Mouse (Mus musculus) C2C12 (cell line): Measurements from ENCODE around the gene Sqstm1. TPM values are rescaled to one million over a fixed set of nuclear protein-coding genes. Genes with fewer than 3 reads are reported as not detected.

Source experiments
- H3K27me3 ChIP-seq: one replicate; pipeline ENCODE4 v1.6.1; 2011; ENCODE audit not compliant: control insufficient read depth, insufficient read depth, insufficient read length
- H3K36me3 ChIP-seq: one replicate; pipeline ENCODE4 v1.6.1; 2011; ENCODE audit not compliant: control insufficient read depth, insufficient read depth
- H3K4me3 ChIP-seq: one replicate; pipeline ENCODE4 v1.5.1; 2011; ENCODE audit warnings: mild to moderate bottlenecking, control low read depth; ENCODE audit not compliant: poor library complexity, insufficient read depth, severe bottlenecking
- H3K79me2 ChIP-seq: one replicate; pipeline ENCODE4 v1.6.1; 2011; ENCODE audit not compliant: control insufficient read depth, insufficient read depth
- H3K79me3 ChIP-seq: one replicate; pipeline ENCODE4 v1.6.1; 2011; ENCODE audit warnings: low read depth, control low read depth
- H3ac ChIP-seq: one replicate; pipeline ENCODE3; 2011; ENCODE audit warnings: low read depth; ENCODE audit not compliant: control insufficient read depth, insufficient read length
- CEBPB ChIP-seq: IDR thresholded peaks from one replicate; pipeline ENCODE4 v1.6.1; 2011; ENCODE audit warnings: low read depth, mild to moderate bottlenecking, control low read depth, moderate library complexity
- CTCF ChIP-seq: IDR thresholded peaks from one replicate; pipeline ENCODE4 v1.5.1; 2011; ENCODE audit not compliant: control insufficient read depth, insufficient read depth, insufficient read length
- FOSL1 ChIP-seq: IDR thresholded peaks from one replicate; pipeline ENCODE4 v1.8.0; 2011; ENCODE audit warnings: mild to moderate bottlenecking, low read length; ENCODE audit not compliant: poor library complexity, insufficient read depth, severe bottlenecking
- MAX ChIP-seq: IDR thresholded peaks from one replicate; pipeline ENCODE4 v1.6.1; 2011; ENCODE audit warnings: mild to moderate bottlenecking, control low read depth
- MYOD1 ChIP-seq: IDR thresholded peaks from one replicate; pipeline ENCODE4 v1.6.1; 2011; ENCODE audit warnings: low read depth; ENCODE audit not compliant: control insufficient read depth, insufficient read length
- MYOG ChIP-seq: IDR thresholded peaks from one replicate; pipeline ENCODE4 v1.6.1; 2011; ENCODE audit not compliant: control insufficient read depth, insufficient read length; ENCODE audit errors: extremely low read depth
- USF1 ChIP-seq: IDR thresholded peaks from one replicate; pipeline ENCODE4 v1.6.1; 2011; ENCODE audit warnings: low read depth, mild to moderate bottlenecking, control low read depth, moderate library complexity
- polyA plus RNA-seq: library from polyadenylated mRNA; unstranded; fragments of >200 nt; fragmentation: generic; extraction: Trizol; gene quantifications from one replicate; pipeline ENCODE4 v1.2.1, GENCODE M21; 2012; ENCODE audit warnings: missing spikeins

The Sqstm1 gene
- polyA plus RNA-seq, 1 experiment: 660 TPM

GRCm38 (mm10) chr11:50194070-50194469 lies 16.6 kb downstream of the Sqstm1 start:
- Histone ChIP-seq H3K4me3 (no peak overlapping the region), H3ac (no peak overlapping the region), H3K79me2 (no peaks in the 10 kb centered on the region), H3K79me3 (no peaks in the 10 kb centered on the region), H3K27me3 (no peaks in the 10 kb centered on the region), H3K36me3 (peaks cover 9% of the 10 kb centered on the region)
- TF ChIP-seq CTCF (no peak), USF1 (no peak), MAX (no peak), MYOG (no peak), CEBPB (no peak)

- H3K4me3 ChIP-seq: no peak overlapping the region
- H3K79me3 ChIP-seq: no peaks in the 10 kb centered on the region
- no peaks in the 10 kb centered on the region for H3K27me3 ChIP-seq
- no peaks in the 10 kb centered on the region for H3K79me2 ChIP-seq
- H3ac ChIP-seq: no peak overlapping the region
- no peaks in the 10 kb centered on the region for H3K36me3 ChIP-seq
- TF ChIP-seq CTCF (no peak), FOSL1 (no peak), USF1 (no peak), MAX (no peak), MYOG (no peak), MYOD1 (no peak), CEBPB (no peak)
Measured at GRCm38 (mm10) chr11:50192278-50192677, 18.3 kb downstream of the Sqstm1 start.

GRCm38 (mm10) chr11:50190362-50190761 lies 20.3 kb downstream of the Sqstm1 start:
- Histone ChIP-seq H3K79me3 (no peaks in the 10 kb centered on the region), H3K36me3 (no peaks in the 10 kb centered on the region), H3K4me3 (no peak overlapping the region), H3ac (no peak overlapping the region), H3K79me2 (no peaks in the 10 kb centered on the region), H3K27me3 (no peaks in the 10 kb centered on the region)
- TF ChIP-seq CTCF (no peak), MAX (no peak), USF1 (no peak), MYOD1 (no peak), CEBPB (no peak)

- Histone ChIP-seq H3K36me3 (no peaks in the 10 kb centered on the region), H3K79me2 (no peaks in the 10 kb centered on the region), H3K27me3 (no peaks in the 10 kb centered on the region), H3ac (no peak overlapping the region), H3K4me3 (no peak overlapping the region), H3K79me3 (no peaks in the 10 kb centered on the region)
- no peak for TF ChIP-seq CEBPB
- no peak for TF ChIP-seq MYOG
- no peak for TF ChIP-seq MAX
- no peak for TF ChIP-seq FOSL1
- TF ChIP-seq MYOD1: no peak
- TF ChIP-seq CTCF: no peak
- TF ChIP-seq USF1: no peak
Measured at GRCm38 (mm10) chr11:50188682-50189081, 21.9 kb downstream of the Sqstm1 start.

- Histone ChIP-seq H3K79me3 (no peaks in the 10 kb centered on the region), H3K79me2 (no peaks in the 10 kb centered on the region), H3K27me3 (no peaks in the 10 kb centered on the region), H3K4me3 (no peak overlapping the region), H3K36me3 (no peaks in the 10 kb centered on the region), H3ac (no peak overlapping the region)
- TF ChIP-seq MAX: no peak
Measured at GRCm38 (mm10) chr11:50184788-50185187, 25.8 kb downstream of the Sqstm1 start.

GRCm38 (mm10) chr11:50182702-50183101 lies 27.9 kb downstream of the Sqstm1 start:
- no peak for TF ChIP-seq CTCF
- no peak for TF ChIP-seq MAX
- TF ChIP-seq MYOD1: no peak
- no peak for TF ChIP-seq CEBPB
- no peak for TF ChIP-seq MYOG
- TF ChIP-seq FOSL1: no peak
- TF ChIP-seq USF1: no peak
- Histone ChIP-seq H3K79me3 (no peaks in the 10 kb centered on the region), H3K79me2 (no peaks in the 10 kb centered on the region), H3K27me3 (no peaks in the 10 kb centered on the region), H3ac (no peak overlapping the region), H3K36me3 (no peaks in the 10 kb centered on the region), H3K4me3 (no peak overlapping the region)
